Mouse (Mus musculus) heart, adult 2 months (tissue): ENCODE results near the gene Tbxa2r. TPM values are rescaled to one million over a fixed set of nuclear protein-coding genes. Genes with fewer than 3 reads are reported as not detected.

ENCODE experiments used
- DNase-seq, 2 experiments: peaks; one replicate each; pipeline ENCODE4 v3.0.0; 2021
- H3K27ac ChIP-seq: fragments of 200-600 bp; 2 replicates; pipeline ENCODE4 v1.8.1; 2022
- H3K27me3 ChIP-seq: fragments of 200-500 bp; 2 replicates; pipeline ENCODE4 v1.6.1; 2012; ENCODE audit warnings: mild to moderate bottlenecking, low read length, inconsistent platforms, mixed read lengths; ENCODE audit not compliant: control insufficient read depth, insufficient read depth
- H3K36me3 ChIP-seq: fragments of 200-500 bp; 2 replicates; pipeline ENCODE4 v1.6.1; 2012; ENCODE audit warnings: low read length, inconsistent platforms; ENCODE audit not compliant: control insufficient read depth, insufficient read depth
- H3K4me1 ChIP-seq: fragments of 200-500 bp; 2 replicates; pipeline ENCODE4 v1.6.1; 2011; ENCODE audit warnings: low read length; ENCODE audit not compliant: control insufficient read depth, insufficient read depth
- H3K4me3 ChIP-seq: fragments of 200-600 bp; 2 replicates; pipeline ENCODE4 v1.8.1; 2022
- H3K79me2 ChIP-seq: fragments of 200-500 bp; replicated peaks from 2 replicates; pipeline ENCODE4 v1.6.1; 2012; ENCODE audit warnings: mild to moderate bottlenecking, inconsistent platforms, low read length, moderate library complexity, mixed read lengths; ENCODE audit not compliant: control insufficient read depth, insufficient read depth
- H3K9ac ChIP-seq: fragments of 200-500 bp; 2 replicates; pipeline ENCODE4 v1.6.1; 2012; ENCODE audit warnings: low read depth, mild to moderate bottlenecking, control low read depth, inconsistent platforms, low read length, mixed read lengths
- CTCF ChIP-seq: fragments of 200-600 bp; IDR thresholded peaks from 2 replicates; pipeline ENCODE4 v1.8.1; 2022; ENCODE audit warnings: antibody characterized with exemption, mild to moderate bottlenecking, moderate library complexity
- EP300 ChIP-seq: fragments of 200-500 bp; IDR thresholded peaks from 2 replicates; pipeline ENCODE4 v1.6.1; 2011; ENCODE audit warnings: low read depth, low read length, control low read depth; ENCODE audit not compliant: insufficient read depth
- POLR2A ChIP-seq: fragments of 200-500 bp; IDR thresholded peaks from 2 replicates; pipeline ENCODE4 v1.6.1; 2011; ENCODE audit warnings: mild to moderate bottlenecking, low read depth, low read length, control low read depth; ENCODE audit not compliant: insufficient read depth
- WGBS: fragments of 180-500 bp; shearing (Covaris S2); methylation state at CpG from one replicate; pipeline ENCODE4 v1.1.7; 2018; 5-methylcytosine and 5-hydroxymethylcytosine counted together
- intact Hi-C: fragments of 180-260 bp; cut with DNase I; formaldehyde crosslinking; loops from one replicate; pipeline ENCODE4 v1.15.1; 2025
- long read RNA-seq: library from polyadenylated mRNA; stranded (forward); transcript quantifications from one replicate; pipeline ENCODE4 v2.0.0, GENCODE M21; 2021
- polyA plus RNA-seq: library from polyadenylated mRNA; depleted of rRNA; stranded (reverse); fragments of >200 nt; gene quantifications from 2 replicates; pipeline ENCODE4 v1.2.3, GENCODE M21; 2012; rRNA removed
- total RNA-seq, 2 experiments: library from RNA; stranded (reverse); gene quantifications; 2 replicates each; pipeline ENCODE4 v1.2.3; 2021

Tbxa2r gene
- total RNA-seq (1 to 10 TPM; 3.8 to 4.1 TPM), polyA plus RNA-seq (7.1 and 8.7 TPM in 2 replicates)
- long read RNA-seq, partial matches to known transcripts = 1 of 2 reads
- long read RNA-seq, other reads (novel, unspliced or antisense) = 0 of 2 reads

DNA sequence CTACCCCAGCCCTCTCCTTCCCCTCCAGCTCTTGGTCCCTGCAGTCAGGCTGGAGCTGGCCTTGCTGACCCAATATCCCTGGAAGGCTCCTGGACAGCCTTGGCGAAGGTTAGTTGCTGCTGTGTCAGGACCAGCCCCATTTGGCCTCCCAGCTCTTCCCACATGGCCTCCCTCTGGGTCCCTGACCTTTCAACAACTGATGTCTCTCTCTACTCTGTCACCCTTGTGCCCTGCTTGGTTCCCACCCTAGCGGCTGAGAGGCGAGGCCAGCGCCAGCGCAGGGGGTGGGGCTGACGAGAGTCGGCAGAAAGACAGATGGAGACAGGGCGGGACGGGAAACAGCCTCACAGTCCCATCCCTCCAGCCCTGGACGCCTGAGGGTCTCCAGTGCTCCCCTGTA is at the start of gene Tbxa2r:
Tbxa2r (plus strand) TSS at position 346 of the 400 bp plus-strand sequence.
- intact Hi-C loops = no loop called here
- no peak for TF ChIP-seq POLR2A
- no peak for TF ChIP-seq EP300
- peak; percentile 41 for TF ChIP-seq CTCF
- Histone ChIP-seq H3K27ac (peak within 1 kb of the TSS; percentile 86), H3K27me3 (no peaks in the 10 kb centered on the region), H3K4me1 (peaks cover 33% of the 10 kb centered on the region), H3K4me3 (peak within 1 kb of the TSS; percentile 27), H3K79me2 (no peaks in the 10 kb centered on the region), H3K9ac (peak within 1 kb of the TSS; percentile 52), H3K36me3 (no peaks in the 10 kb centered on the region)
- whole genome bisulfite sequencing = 22% methylated on average over 10 of the region's 10 CpGs
- peak; percentile 74 to 81 for DNase-seq

DNA sequence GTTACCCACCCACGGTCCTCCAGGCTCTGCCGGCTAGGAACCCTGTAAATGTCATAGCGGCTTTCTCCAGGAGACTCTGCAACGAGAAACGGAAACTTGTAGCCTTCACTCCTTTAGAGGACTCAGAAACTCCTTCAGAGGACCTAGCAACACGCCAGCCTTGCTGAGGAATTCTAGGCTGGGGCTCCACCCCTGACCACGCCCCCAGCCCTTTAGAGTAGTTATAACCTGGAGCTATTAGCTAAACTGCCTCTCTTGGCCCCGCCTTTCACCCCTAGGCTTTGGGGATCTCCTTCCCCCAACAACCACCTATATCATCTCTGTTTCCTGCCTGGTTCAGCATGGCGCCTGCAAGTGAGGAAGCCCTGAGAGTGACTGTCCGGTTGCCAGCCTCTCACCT is 49.0 kb upstream of the Tbxa2r start:
- Histone ChIP-seq H3K9ac (no peak overlapping the region), H3K4me1 (no peaks in the 10 kb centered on the region), H3K4me3 (no peak overlapping the region), H3K79me2 (no peaks in the 10 kb centered on the region), H3K27me3 (peaks cover 3% of the 10 kb centered on the region; the same call in 1 of the 2 replicates), H3K36me3 (no peaks in the 10 kb centered on the region), H3K27ac (no peak overlapping the region)
- no peak for DNase-seq
- WGBS = 31% methylated on average over 10 of the region's 10 CpGs
- TF ChIP-seq CTCF = no peak
- TF ChIP-seq POLR2A = no peak
- TF ChIP-seq EP300 = no peak
- intact Hi-C loops = no loop called here

DNA sequence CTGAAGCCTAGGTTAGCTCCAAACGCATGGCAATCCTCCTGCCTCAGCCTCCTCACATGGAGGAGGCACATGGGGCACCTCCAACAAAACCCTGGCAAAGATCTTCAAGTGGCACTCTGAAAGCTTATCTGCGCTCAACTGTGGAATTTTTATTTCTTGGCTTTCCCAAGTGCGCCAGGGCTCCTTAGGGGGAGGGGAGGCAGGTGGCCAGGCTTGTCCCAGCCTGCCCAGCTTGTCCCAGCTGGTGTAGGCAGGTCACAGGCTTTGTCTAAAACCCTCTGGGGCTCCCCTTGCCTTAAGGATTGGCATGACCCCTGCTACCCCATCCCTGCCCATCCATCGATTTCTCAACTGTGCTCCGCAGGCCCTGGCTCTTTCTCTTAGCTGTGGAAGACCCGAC is 44.3 kb upstream of the Tbxa2r start:
- Histone ChIP-seq H3K79me2 (no peaks in the 10 kb centered on the region), H3K9ac (no peak overlapping the region), H3K4me1 (peaks cover 1% of the 10 kb centered on the region; the same call in 1 of the 2 replicates), H3K36me3 (no peaks in the 10 kb centered on the region), H3K27ac (no peak overlapping the region), H3K4me3 (no peak overlapping the region), H3K27me3 (peaks cover 4% of the 10 kb centered on the region; the same call in 1 of the 2 replicates)
- DNase-seq = no peak
- TF ChIP-seq POLR2A (no peak), EP300 (no peak), CTCF (no peak)
- intact Hi-C loops = no loop called here
- 59% methylated on average over 6 of the region's 6 CpGs for WGBS

- peaks cover 4% of the 10 kb centered on the region; the same call in 1 of the 2 replicates for H3K27me3 ChIP-seq
- no peak for DNase-seq
- no peaks in the 10 kb centered on the region for H3K36me3 ChIP-seq
- no peak overlapping the region for H3K9ac ChIP-seq
- peaks cover 1% of the 10 kb centered on the region; the same call in 1 of the 2 replicates for H3K4me1 ChIP-seq
- H3K27ac ChIP-seq = no peak overlapping the region
- H3K4me3 ChIP-seq = no peak overlapping the region
- intact Hi-C loops = loop anchor here (5.0 kb wide), 1 partner anchor 168 kb away; no protein-coding TSS in a partner anchor
- TF ChIP-seq CTCF (no peak), POLR2A (no peak), EP300 (no peak)
- H3K79me2 ChIP-seq = no peaks in the 10 kb centered on the region
- WGBS = 18% methylated on average over 17 of the region's 17 CpGs
Observed at GRCm38 (mm10) chr10:81284719-81285118, 43.8 kb upstream of the Tbxa2r start.

GRCm38 (mm10) chr10:81285694-81286450 is 42.7 kb upstream of the Tbxa2r start:
- intact Hi-C loops = loop anchor here (5.0 kb wide), 1 partner anchor 166 kb away; no protein-coding TSS in a partner anchor
- no peak for TF ChIP-seq CTCF
- TF ChIP-seq POLR2A = no peak
- TF ChIP-seq EP300 = no peak
- Histone ChIP-seq H3K4me1 (peaks cover 1% of the 10 kb centered on the region; the same call in 1 of the 2 replicates), H3K36me3 (no peaks in the 10 kb centered on the region), H3K27me3 (peaks cover 4% of the 10 kb centered on the region; the same call in 1 of the 2 replicates), H3K4me3 (peak overlapping the region; percentile 39), H3K79me2 (no peaks in the 10 kb centered on the region), H3K27ac (no peak overlapping the region), H3K9ac (peak overlapping the region; percentile 47)
- peak; percentile 91 to 97 for DNase-seq
- WGBS = 3% methylated on average over 54 of the region's 54 CpGs

GRCm38 (mm10) chr10:81286586-81286985 is 41.9 kb upstream of the Tbxa2r start:
- H3K9ac ChIP-seq = no peak overlapping the region
- H3K4me3 ChIP-seq = no peak overlapping the region
- no peaks in the 10 kb centered on the region for H3K36me3 ChIP-seq
- TF ChIP-seq CTCF = no peak
- no peak for TF ChIP-seq EP300
- no peak for TF ChIP-seq POLR2A
- no peak overlapping the region for H3K27ac ChIP-seq
- DNase-seq = no peak
- intact Hi-C loops = loop anchor here (5.0 kb wide), 1 partner anchor 166 kb away; no protein-coding TSS in a partner anchor
- H3K79me2 ChIP-seq = no peaks in the 10 kb centered on the region
- peaks cover 4% of the 10 kb centered on the region; the same call in 1 of the 2 replicates for H3K27me3 ChIP-seq
- peaks cover 1% of the 10 kb centered on the region; the same call in 1 of the 2 replicates for H3K4me1 ChIP-seq
- 51% methylated on average over 6 of the region's 6 CpGs for WGBS
